Mouse (Mus musculus) kidney, adult 18-20 months (tissue): ENCODE measurements at regions not wholly inside any gene's neighbourhood (a gene's known extent, or its start where the extent isn't known, plus 50 kb on each side); places are given as distances from the start of the nearest gene placed in this dataset.

Experiments used
- DNase-seq: peaks from one replicate; pipeline ENCODE4 v3.0.0; 2021

DNA sequence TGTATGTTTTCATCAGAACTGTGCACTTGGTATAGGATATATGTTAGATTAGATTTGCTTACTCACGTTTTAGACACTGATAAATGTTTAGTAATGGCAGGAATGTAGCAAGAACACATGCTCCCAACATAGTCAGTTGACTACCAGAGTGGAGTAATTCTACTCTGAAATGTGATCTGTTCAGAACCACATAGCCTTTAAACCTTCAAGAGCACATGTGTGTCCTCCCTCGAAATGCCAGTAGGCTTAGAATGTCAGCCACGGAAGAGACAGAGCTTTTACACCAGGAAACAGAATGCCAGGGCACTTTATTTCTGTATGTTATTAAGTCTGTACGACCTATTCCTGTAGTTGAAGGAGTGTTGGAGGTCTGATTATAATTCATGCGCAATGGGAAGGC, 51.3 kb upstream of the Cd28 start:
- no peak for DNase-seq

DNA sequence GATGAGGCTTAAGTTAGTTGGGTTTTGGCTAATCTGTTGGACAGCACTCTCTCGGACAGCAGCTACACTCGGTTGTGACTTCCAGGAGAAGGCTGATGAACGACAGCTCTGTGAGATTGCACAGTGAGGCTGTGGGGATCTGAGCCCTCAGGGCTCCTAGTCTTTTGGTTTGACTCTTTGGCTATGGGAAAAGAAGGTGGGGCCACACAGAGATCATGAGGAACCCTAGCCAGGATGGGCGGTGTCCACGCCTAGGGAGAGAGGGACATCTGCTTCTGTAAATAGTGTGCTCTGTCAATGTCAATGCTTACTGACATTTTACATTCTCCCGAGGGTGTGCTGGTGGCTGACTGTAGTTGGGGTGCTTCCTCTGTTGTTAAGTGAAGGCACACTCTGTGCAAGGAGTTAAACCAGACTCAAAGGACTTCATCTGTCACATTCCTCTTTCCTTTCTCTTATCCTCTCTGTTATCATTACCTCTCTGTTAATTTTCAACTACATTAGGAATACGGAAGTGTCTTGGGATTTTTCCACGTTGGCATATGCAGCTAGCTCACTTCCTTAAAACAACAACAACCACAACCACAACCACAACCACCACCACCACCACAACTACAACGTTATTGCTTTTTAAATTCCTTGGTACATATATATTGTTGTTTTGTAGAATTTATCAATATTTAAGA, 54.2 kb upstream of the Cd28 start:
- DNase-seq, result no peak

DNA sequence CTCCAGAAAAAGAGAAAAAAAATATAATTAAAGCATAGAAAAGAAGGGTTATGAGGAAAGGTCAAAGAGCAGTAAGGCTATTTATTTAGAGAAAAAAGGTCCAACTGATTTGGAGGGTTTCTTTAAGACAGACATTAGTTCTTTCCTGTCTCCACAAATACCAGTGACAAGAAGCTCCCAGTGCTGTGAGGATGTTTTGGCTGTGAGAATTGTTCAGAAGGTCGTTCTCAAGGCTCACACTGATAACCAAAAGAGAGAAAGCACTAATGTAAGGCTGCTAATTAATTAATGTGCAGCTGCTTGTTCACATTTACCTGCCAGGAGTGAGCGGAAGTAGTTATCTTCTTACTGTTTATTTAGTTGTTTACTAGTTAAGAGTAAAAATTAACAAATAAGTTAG, 54.7 kb upstream of the Cd28 start:
- no peak for DNase-seq

DNA sequence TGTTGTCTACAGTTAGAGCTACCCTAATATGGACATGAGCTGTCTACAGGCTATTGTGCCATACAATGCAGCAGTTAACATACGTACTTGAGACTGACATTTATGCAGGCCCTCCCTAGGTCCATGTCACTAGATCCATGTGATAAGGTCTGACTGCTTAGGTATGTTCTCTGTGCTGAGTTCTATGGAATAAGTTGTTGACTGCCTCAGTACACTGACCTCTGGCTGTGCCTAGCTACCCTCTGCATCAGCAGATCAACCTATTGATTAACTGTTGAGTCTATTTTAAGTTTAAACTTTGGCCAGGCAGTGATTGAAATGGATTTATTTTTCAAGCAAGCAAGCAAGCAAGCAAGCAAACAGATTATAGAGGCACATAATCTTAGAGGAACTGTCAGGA, 57.0 kb upstream of the Cd28 start:
- DNase-seq, result no peak

DNA sequence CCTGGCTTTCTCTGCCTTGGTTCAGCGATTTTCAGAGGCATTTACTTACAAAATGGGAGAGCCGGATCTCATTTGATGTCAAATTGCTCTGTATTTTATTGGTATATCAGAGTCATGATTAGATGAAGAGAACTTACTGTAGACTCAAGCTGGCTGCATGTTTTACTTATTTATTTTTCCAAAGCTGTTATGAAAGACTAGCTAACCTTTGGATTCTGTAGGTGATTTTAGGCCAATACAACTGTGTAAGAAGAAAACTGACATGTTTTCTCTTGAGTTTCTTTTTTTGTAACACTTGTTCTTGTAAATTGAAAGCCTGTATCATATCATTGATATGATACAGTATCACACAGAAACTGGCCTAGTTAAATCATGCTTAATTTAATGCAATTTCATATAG, 57.6 kb upstream of the Cd28 start:
- DNase-seq, result no peak

DNA sequence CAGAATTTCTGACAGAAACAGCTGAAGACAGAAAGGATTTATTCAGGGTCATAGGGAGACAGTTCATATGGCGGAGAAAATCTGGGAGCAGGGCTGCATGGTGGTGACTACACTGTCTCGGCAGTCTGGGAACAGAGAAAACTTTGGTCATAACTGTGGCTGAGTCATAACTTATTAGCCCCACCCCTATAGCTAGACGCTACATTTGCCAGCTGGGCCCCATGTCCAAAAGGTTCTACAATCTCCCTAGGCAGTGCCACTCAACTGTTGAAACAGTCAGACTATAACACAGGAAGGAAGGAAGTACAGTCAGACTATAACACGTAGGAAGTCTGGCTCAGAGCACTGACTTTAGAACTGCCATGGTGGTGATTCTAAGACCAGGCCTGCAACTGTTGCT, 58.2 kb upstream of the Cd28 start:
- DNase-seq, result no peak

DNA sequence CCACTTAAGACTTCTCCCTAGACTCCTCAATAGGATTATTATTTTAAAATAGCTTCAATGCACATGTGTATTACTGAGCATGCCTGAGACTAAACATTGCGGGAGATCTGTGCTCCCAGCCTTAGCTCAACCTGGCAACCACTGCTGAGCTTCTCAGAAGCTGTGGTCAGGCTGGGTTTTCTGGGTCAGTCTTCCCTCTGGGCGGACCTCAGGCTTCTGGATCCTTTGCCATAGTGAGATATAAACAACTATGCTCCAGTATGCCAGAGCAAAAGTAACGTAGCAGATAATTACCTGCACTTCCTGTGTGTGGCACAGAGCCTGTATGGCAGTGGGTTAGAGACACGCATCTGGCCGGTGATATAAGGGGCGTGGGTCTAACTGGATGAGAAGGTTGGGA, 59.1 kb upstream of the Cd28 start:
- DNase-seq, result no peak

DNA sequence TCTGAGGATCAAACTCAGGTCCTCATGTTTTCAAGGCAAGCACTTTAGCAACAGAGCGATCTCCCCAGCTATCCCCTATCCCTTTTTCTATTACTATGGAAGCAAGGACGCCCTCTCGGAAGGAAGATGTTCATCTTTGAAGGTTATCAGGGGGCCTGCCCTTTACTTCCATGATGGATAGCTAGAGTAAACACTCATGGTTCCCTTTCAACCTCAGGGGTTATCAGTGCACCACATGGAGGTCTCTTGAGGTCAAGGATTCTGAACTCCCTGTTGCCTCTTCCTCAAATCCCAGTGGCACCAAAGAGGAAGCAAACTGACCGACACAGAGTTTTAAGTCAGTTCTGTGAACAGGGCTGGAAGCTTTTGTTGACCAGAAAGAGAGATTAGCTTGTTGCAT, 59.6 kb upstream of the Cd28 start:
- DNase-seq, result no peak

DNA sequence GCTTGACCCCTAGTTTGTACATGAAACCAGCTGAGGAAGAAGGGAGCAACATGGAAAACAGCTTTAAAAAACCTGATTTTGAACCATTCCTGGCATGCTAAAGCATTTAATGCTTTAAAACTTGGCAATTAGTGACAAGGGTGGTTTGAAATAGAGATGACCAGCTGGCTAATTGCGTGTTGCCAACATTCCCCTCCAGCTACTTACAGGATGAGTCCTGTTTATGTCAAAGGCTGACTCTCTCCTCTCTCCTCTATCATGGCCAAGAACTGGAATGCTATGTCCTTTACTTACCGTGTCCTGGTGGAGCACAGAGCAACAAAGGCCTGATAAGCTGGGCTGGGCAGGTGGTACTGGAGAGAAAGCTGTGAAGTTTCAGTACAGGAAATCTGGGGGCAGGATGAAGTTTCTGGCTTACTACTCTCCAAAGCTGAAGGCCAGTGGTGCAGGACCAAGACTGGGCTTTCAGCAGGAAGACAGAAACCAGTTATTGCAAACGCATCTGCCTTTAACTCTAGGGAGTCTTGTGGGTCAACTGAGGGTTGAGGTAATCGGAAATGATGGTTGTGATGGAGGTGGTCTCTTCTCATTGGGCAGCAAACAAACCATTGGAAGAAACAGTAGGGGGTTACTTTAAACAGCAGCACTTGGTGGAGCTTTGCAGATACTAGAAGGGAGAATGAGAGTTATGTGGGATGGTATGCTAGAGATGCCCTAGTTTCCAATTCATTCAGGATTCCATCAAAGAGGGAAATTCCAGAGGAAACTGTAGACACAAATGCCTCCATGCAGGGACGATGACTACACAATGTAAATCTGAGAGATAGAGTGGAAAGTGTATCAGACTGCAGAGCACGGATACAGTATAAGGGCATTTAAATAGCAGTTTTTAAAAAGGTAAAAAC, 60.7 kb upstream of the Cd28 start:
- DNase-seq, result no peak

DNA sequence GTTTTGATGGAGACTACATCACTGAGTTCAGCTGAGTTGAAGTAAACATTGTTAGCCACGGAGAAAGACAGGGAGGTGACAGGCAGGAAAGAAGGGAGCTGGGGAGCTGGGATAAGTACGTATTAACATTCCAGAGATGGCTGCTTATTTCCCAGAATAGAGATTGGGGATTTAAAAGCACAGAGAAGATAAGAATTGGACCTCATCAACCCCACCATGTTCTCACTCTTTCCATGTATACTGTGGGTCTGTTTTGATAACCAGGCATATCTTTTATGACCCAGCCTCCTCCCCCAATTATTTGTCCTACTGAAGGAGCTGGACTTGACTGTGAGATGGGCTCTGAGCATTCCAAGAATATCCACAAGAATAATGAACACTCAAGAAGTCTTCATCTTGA, 61.4 kb upstream of the Cd28 start:
- no peak for DNase-seq

DNA sequence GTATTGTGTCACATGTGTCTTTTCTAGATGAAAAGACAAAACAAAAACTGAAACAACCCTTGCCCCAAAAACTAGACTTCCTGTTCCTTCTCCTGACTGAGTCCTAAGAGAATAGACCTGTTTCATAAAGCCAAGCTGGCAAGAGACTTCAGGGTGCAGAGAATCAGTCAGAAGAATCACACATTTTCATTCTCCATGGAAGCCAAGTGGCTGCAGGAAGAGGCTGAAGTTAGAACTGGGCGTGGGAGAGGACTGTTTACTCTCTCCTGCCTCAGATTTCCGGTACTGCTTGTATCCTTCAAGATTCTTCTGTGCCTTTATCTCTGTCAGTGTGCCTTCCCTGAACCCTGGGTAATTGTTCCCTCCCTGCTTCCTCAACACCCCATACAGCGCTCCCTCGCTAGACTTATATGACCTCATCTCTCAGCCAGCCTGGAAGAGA, 64.0 kb upstream of the Cd28 start:
- DNase-seq, result no peak

DNA sequence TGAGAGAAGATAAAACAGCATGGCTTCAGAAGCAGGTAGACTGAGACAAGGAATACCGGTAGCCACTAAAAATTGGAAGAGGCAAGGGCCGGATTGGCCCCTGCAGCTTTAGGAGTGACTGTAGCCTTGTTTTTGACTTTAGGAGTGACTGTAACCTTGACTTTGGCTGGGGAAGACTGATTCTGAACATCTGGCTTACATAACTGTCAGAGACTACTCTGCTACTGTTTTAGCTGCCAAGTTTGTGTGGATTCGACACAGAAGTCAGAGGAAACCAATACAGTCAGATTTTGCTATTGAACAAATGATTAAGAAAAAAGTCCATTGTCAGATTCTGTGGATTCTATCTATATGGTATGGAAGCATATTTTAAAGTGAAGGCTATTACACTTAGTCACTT, 66.4 kb upstream of the Cd28 start:
- no peak for DNase-seq

DNA sequence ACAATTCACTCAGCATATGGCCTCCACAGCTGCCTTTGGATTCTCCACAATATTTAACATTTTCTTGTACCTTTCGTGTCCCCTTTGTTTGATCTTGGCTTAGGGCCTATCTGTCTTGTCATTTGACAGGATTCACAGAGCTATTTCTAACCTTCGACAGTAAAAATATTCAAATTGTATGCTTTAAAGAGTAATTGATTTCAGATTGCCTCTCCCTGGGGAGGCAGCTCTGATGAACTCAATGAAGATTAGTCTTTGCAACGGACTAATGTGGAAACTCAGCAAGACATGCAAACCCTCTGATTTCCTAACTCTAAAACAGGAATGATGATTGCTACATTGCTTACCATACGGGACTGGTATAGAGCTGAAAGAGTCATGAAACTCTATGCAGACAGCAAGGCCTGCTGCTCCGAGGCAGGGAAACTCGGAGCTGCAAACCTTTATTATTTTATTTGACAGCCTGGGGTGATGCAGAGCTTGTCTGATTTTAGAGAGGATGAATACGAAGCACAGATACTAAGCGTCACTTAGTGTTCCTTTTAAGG, 67.2 kb upstream of the Cd28 start:
- no peak for DNase-seq

DNA sequence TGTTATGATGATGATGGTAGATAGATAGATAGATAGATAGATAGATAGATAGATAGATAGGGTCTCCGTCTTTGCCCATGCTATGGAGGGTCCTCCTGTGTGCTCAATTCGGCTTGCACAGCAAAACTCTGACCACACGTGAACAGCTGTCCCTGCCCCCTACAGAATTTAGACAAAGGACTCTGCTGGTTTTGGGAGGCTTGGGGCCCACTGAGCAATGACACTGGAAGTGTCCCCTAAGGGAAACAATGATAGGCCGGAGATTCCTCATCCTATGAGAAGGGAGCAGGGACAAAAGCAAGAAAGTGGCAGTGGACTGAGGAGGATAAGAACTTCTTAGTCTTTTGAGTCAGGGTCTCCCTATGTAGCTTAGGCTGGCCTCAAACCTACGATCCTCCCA, 69.8 kb upstream of the Cd28 start:
- DNase-seq, result no peak

DNA sequence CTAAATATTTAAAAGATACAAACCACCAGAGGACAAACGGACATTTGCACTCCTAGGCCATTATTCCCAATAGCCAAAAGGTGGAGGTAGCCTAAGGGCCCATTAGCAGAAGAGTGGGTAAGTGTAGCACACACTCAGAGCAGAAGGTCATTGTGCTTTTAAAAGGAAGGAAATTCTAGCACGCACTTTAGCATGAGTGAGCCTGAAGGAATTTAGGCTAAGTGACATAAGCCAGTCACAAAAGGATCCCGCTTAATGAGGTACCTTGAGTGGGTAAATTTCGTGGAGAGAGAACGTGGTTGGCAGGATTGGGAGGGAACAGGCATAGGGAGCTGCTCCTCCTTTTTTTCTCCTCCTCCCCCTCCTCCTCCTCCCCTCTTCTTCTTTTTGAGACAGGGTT, 70.4 kb upstream of the Cd28 start:
- no peak for DNase-seq

DNA sequence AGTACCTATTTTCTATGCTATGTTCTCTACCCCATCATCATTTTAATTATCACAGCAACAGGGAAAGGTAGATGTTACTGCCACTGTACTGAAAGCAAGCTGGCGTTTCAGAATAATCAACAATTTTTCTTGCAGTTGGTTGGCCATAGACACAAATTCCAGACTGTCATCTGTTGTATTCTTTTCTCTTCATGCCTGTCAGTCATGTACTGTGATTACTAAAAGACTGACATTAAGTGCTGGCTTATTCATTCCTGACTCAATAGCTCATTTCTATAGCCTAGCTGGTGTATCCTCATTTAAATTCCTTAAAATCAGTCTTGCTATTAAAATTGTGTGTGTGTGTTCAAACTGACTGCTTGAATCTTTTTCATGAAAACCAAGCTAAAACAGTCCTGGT, 71.4 kb upstream of the Cd28 start:
- no peak for DNase-seq

DNA sequence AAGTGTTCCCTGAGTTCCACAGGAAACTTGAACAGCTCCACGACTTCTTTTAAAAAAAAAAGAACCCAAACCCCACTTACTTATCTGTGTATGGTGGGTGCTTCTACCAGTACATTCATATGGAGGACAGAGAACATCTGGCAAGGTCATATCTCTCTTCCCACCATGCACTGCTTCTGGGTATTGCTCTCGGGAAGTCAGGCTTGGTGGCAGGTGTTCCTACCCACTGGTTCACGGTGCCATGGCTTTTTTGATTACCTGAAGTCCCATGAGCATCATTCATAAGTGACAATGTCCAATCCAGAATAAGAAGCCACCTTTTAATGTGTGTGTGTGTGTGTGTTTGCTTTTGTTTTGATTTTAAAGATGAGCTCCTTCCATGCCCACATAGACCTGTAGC, 73.8 kb upstream of the Cd28 start:
- DNase-seq, result no peak

DNA sequence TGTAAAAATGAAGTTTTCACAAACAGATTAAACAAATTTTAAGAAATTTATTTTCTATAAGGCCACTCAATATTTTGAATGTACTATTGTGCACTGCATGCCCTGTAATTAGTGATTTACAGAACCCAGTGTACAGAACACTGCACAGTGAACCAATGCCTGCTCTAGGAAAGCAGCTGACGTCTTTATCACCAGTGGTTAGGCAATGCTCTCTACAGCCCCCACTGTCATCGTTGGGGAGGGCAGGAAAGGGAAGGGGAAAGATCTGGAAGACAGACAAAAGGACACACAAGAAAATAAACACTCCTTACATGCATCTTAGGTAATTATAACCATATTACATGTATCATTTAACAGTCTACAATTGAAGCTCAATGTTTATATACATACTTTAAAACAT, 74.4 kb upstream of the Cd28 start:
- DNase-seq, result no peak

DNA sequence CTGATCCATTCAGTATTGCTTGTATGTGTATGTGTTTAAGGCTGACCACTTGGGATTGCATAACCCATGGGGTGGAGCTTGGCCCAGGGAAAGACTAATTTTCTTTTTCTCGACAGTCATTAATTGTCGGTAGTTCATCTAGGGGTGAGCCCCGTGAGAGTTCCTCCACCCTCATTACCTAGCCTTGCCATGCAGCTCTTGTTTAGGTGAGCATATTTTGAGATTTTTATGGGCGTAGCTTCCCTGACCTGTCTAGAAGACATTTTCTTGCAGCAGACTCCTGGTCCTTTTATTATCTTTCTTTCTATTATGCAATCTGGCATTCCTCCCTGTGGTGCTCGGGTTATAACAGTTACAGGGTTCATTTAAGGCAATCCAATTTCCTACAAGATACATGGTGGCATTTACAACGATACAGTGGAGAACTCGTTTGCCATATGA, 74.4 kb upstream of the Raph1 start:
- peak; percentile 12 for DNase-seq

DNA sequence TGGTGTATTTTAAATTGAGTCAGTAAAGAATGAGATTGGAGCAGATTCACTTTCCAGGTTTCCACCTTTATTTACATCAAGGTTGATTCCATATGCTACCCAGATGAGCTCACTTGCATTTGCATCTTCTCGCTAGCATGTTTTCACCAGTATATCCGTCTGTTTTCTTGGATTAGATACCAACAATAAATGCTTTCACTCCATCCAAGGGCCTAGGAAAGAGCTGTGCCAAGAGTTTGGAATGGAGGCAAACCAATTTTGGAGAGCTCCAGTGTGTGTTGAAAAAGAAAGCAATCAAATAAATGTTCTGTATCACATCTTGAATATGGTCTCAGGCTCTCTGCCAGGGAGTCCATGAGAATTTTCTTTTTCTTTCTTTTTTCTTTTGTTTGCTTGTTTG, 72.6 kb upstream of the Raph1 start:
- DNase-seq, result no peak

DNA sequence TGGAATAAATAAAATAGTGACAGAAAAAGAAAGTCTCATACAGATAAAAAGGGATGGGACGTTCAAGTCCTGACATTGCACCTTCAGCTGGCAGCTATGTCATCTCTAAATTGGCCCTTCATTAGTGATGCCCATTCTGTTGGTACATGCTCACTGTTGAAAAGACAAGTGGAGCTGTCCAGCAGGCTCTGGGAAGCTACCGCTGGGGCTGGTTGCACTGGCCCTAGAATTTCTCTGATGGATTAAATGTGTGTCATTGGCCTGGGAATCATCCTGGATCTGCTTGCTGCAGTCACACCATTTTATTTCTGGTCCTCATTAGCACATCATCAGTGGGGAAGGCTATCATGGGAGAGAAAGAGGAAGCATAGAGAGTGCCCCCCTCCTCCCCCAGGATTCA, 72.2 kb upstream of the Raph1 start:
- DNase-seq, result no peak

DNA sequence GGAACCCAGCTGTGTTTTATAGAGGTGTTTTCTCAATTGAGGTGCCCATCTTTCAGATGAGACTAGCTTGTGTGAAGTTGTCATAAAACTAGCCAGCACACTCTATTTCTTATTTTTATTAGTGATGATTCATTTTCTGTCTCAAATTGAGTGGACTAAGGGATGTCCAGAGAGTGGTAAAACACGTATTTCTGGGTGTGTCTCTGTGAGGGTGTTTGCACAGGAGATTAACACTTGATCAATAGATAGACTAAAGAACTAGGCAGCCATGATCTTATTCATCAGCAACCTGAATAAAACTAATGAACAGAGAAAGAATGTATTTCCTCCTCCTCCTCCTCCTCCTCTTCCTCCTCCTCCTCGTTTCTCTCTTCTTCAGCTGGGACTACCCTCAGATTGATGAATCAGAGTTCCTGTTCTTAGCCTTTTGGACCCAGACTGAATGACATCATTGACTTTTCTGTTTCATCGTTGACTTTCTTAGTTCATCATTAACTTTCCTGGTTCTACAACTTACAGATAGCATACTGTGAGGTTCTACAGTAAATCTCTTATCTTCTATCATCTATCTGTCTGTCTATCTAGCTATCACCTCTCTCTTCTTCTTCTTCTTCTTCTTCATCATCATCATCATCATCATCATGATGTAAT, 70.0 kb upstream of the Raph1 start:
- no peak for DNase-seq

DNA sequence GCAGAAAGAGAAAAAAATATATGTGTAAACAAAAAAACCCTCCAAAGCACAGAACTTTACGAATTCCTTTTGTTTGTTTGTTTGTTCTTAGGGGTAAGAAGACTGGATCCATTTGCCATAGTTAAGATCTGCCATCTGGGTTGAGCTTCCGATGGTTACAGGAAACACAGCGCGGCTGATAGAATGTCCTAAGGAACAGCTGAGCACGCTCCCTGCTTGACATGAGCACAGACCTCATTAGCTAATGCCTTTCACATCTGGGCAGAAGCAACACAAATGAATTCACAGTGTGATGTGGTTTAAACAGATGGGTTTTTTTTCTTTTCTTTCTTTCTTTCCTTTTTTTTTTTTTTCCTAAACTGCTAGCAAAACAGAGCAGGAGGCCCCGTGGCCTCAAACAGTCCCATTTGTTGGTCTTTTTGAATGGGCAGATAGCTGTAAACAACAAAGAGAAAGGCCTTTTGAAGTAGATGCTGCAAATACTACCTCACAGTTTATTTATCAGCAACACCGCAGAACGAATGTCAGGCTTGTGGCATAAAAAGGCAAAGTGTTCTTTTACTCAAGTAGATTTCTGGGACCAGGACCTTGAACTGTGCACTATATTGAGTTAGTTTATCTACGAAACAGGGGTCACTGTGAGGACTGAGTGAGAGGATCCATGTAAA, 61.0 kb upstream of the Raph1 start:
- DNase-seq, result no peak
